Mouse (Mus musculus) lung, embryonic 14.5 days (tissue): ENCODE measurements around the gene Taldo1. TPM values are rescaled to one million over a fixed set of nuclear protein-coding genes. Genes with fewer than 3 reads are reported as not detected.

Source experiments
- ATAC-seq: fragments of 200-750 bp; cut with Nextera tagmentation; 2 replicates; pipeline ENCODE4 v1.8.0; 2017; ENCODE audit warnings: mild to moderate bottlenecking, moderate TSS enrichment, moderate library complexity; ENCODE audit not compliant: insufficient read depth
- DNase-seq: peaks from one replicate; pipeline ENCODE4 v3.0.0-alpha.2; 2015
- H3K27ac ChIP-seq: fragments of 300-500 bp; sonication (generic); 2 replicates; pipeline ENCODE4 v1.5.1; 2014; ENCODE audit warnings: low read depth, mild to moderate bottlenecking, moderate library complexity
- H3K27me3 ChIP-seq: fragments of 300-500 bp; sonication (generic); 2 replicates; pipeline ENCODE4 v1.6.1; 2014; ENCODE audit warnings: low read length, control low read depth; ENCODE audit not compliant: insufficient read depth
- H3K36me3 ChIP-seq: fragments of 300-500 bp; sonication (generic); 2 replicates; pipeline ENCODE4 v1.6.1; 2014; ENCODE audit warnings: control low read depth; ENCODE audit not compliant: insufficient read depth
- H3K4me1 ChIP-seq: fragments of 300-500 bp; sonication (generic); 2 replicates; pipeline ENCODE4 v1.6.1; 2014; ENCODE audit warnings: antibody characterized with exemption, control low read depth; ENCODE audit not compliant: insufficient read depth
- H3K4me2 ChIP-seq: fragments of 300-500 bp; sonication (generic); 2 replicates; pipeline ENCODE4 v1.6.1; 2014; ENCODE audit warnings: mild to moderate bottlenecking
- H3K4me3 ChIP-seq: fragments of 300-500 bp; sonication (generic); 2 replicates; pipeline ENCODE4 v1.5.1; 2014; ENCODE audit warnings: low read depth, low read length
- H3K9ac ChIP-seq: fragments of 300-500 bp; sonication (generic); 2 replicates; pipeline ENCODE4 v1.6.1; 2014
- H3K9me3 ChIP-seq: fragments of 300-500 bp; sonication (generic); 2 replicates; pipeline ENCODE4 v1.6.1; 2016; ENCODE audit warnings: low read depth, low read length, control low read depth
- CTCF ChIP-seq: IDR thresholded peaks from 2 replicates; pipeline ENCODE4 v1.5.1; 2016; ENCODE audit warnings: antibody characterized with exemption, low read depth
- WGBS: fragments of 180-500 bp; shearing (Covaris S2); extraction: QIAGEN DNeasy Blood & Tissue Kit; methylation state at CpG from one replicate; pipeline ENCODE4 v1.1.7; 2014; 5-methylcytosine and 5-hydroxymethylcytosine counted together
- polyA plus RNA-seq: library from polyadenylated mRNA; unstranded; fragments of >200 nt; fragmentation: Nextera tagmentation; extraction: Ambion mirVana; gene quantifications from 2 replicates; pipeline ENCODE4 v1.2.1, GENCODE M21; 2014

The Taldo1 gene
- polyA plus RNA-seq, 1 experiment from 2014 or later = 241 TPM

- Histone ChIP-seq H3K4me2 (no peak overlapping the region), H3K9ac (no peak overlapping the region), H3K27ac (no peak overlapping the region), H3K36me3 (no peaks in the 10 kb centered on the region), H3K9me3 (no peaks in the 10 kb centered on the region), H3K27me3 (no peaks in the 10 kb centered on the region), H3K4me3 (no peak overlapping the region), H3K4me1 (no peaks in the 10 kb centered on the region)
- ATAC-seq (no peak), DNase-seq (no peak)
- no peak for TF ChIP-seq CTCF
- 71% methylated on average over 14 of the region's 14 CpGs for WGBS
Measured at GRCm38 (mm10) chr7:141356971-141357370, 35.0 kb upstream of the Taldo1 start.

GRCm38 (mm10) chr7:141361510-141361909 lies 30.5 kb upstream of the Taldo1 start:
- H3K36me3 ChIP-seq = no peaks in the 10 kb centered on the region
- H3K4me1 ChIP-seq = no peaks in the 10 kb centered on the region
- H3K27ac ChIP-seq = peak overlapping the region; percentile 20; the same call in 1 of the 2 replicates
- DNase-seq = peak; percentile 81
- H3K4me3 ChIP-seq = no peak overlapping the region
- H3K9ac ChIP-seq = no peak overlapping the region
- no peak for TF ChIP-seq CTCF
- no peaks in the 10 kb centered on the region for H3K27me3 ChIP-seq
- no peaks in the 10 kb centered on the region for H3K9me3 ChIP-seq
- peak overlapping the region; percentile 23; the same call in 1 of the 2 replicates for H3K4me2 ChIP-seq
- ATAC-seq = peak; percentile 45; the same call in 1 of the 2 replicates
- WGBS = 10% methylated on average over 24 of the region's 24 CpGs

GRCm38 (mm10) chr7:141363106-141363751 lies 28.8 kb upstream of the Taldo1 start:
- H3K4me1 ChIP-seq = no peaks in the 10 kb centered on the region
- no peak overlapping the region for H3K4me2 ChIP-seq
- no peak overlapping the region for H3K27ac ChIP-seq
- H3K27me3 ChIP-seq = no peaks in the 10 kb centered on the region
- peak; percentile 89 for DNase-seq
- 60% methylated on average over 4 of the region's 4 CpGs for WGBS
- TF ChIP-seq CTCF = peak; percentile 81
- no peak overlapping the region for H3K4me3 ChIP-seq
- no peaks in the 10 kb centered on the region for H3K36me3 ChIP-seq
- H3K9ac ChIP-seq = no peak overlapping the region
- ATAC-seq = peak; percentile 60; the same call in 1 of the 2 replicates
- no peaks in the 10 kb centered on the region for H3K9me3 ChIP-seq

GRCm38 (mm10) chr7:141363752-141364125 lies 28.3 kb upstream of the Taldo1 start:
- no peak overlapping the region for H3K4me2 ChIP-seq
- no peaks in the 10 kb centered on the region for H3K9me3 ChIP-seq
- no peak overlapping the region for H3K27ac ChIP-seq
- H3K36me3 ChIP-seq = no peaks in the 10 kb centered on the region
- H3K27me3 ChIP-seq = no peaks in the 10 kb centered on the region
- ATAC-seq = no peak
- H3K4me3 ChIP-seq = no peak overlapping the region
- TF ChIP-seq CTCF = no peak
- DNase-seq = no peak
- no peaks in the 10 kb centered on the region for H3K4me1 ChIP-seq
- H3K9ac ChIP-seq = 0 out of 2 replicates have a peak overlapping the region, but pooled peaks have one; percentile 4
- 57% methylated on average over 2 of the region's 2 CpGs for WGBS

GRCm38 (mm10) chr7:141364349-141365048 lies 27.5 kb upstream of the Taldo1 start:
- no peak overlapping the region for H3K4me3 ChIP-seq
- TF ChIP-seq CTCF = no peak
- no peak overlapping the region for H3K27ac ChIP-seq
- peak overlapping the region; percentile 2; the same call in 1 of the 2 replicates for H3K9ac ChIP-seq
- no peak for DNase-seq
- 79% methylated on average over 5 of the region's 5 CpGs for WGBS
- ATAC-seq = no peak
- no peaks in the 10 kb centered on the region for H3K36me3 ChIP-seq
- no peaks in the 10 kb centered on the region for H3K9me3 ChIP-seq
- H3K4me2 ChIP-seq = peak overlapping the region; percentile 10; the same call in 1 of the 2 replicates
- no peaks in the 10 kb centered on the region for H3K27me3 ChIP-seq
- H3K4me1 ChIP-seq = no peaks in the 10 kb centered on the region

- H3K9me3 ChIP-seq = no peaks in the 10 kb centered on the region
- ATAC-seq (no peak), DNase-seq (no peak)
- no peak for TF ChIP-seq CTCF
- H3K4me3 ChIP-seq = no peak overlapping the region
- no peaks in the 10 kb centered on the region for H3K36me3 ChIP-seq
- WGBS = 63% methylated on average over 3 of the region's 3 CpGs
- H3K27ac ChIP-seq = no peak overlapping the region
- H3K9ac ChIP-seq = peak overlapping the region; percentile 2; the same call in 1 of the 2 replicates
- peak overlapping the region; percentile 10; the same call in 1 of the 2 replicates for H3K4me2 ChIP-seq
- no peaks in the 10 kb centered on the region for H3K4me1 ChIP-seq
- no peaks in the 10 kb centered on the region for H3K27me3 ChIP-seq
Measured at GRCm38 (mm10) chr7:141365049-141365445, 27.0 kb upstream of the Taldo1 start.

- H3K4me1 ChIP-seq = no peaks in the 10 kb centered on the region
- H3K36me3 ChIP-seq = no peaks in the 10 kb centered on the region
- no peak overlapping the region for H3K9ac ChIP-seq
- no peaks in the 10 kb centered on the region for H3K9me3 ChIP-seq
- TF ChIP-seq CTCF = no peak
- no peak overlapping the region for H3K4me2 ChIP-seq
- no peak overlapping the region for H3K27ac ChIP-seq
- no peaks in the 10 kb centered on the region for H3K27me3 ChIP-seq
- ATAC-seq (no peak), DNase-seq (no peak)
- no peak overlapping the region for H3K4me3 ChIP-seq
- WGBS = 69% methylated on average over 4 of the region's 4 CpGs
Measured at GRCm38 (mm10) chr7:141367358-141367757, 24.6 kb upstream of the Taldo1 start.
